Mouse (Mus musculus): ENCODE measurements around the gene Slc7a6. TPM values are rescaled to one million over a fixed set of nuclear protein-coding genes. Genes with fewer than 3 reads are reported as not detected.

Gene Slc7a6
- polyA plus RNA-seq, 1 experiment, result 3.6 TPM

- Histone ChIP-seq H3K4me3 (replicated peaks) (no peak overlapping the region), H3K36me3 (replicated peaks; ENCODE audit: low read length) (peaks cover 86% of the 10 kb centered on the region), H3K9me3 (no peaks in the 10 kb centered on the region), H3K4me1 (peaks cover 12% of the 10 kb centered on the region), H3K27me3 (replicated peaks) (no peaks in the 10 kb centered on the region)
- TF ChIP-seq GATA1 (IDR thresholded peaks at IDR 0.05; ENCODE audit: borderline replicate concordance, low read length) (no peak), FLI1 (IDR thresholded peaks at IDR 0.05; ENCODE audit: low read length) (no peak)
Observed at GRCm38 (mm10) chr8:106234567-106235261, 66.1 kb downstream of the Slc7a6 start.

- Histone ChIP-seq H3K4me1 (peaks cover 9% of the 10 kb centered on the region), H3K36me3 (replicated peaks; ENCODE audit: low read length) (peaks cover 91% of the 10 kb centered on the region), H3K27me3 (replicated peaks) (no peaks in the 10 kb centered on the region), H3K4me3 (replicated peaks) (no peak overlapping the region), H3K9me3 (no peaks in the 10 kb centered on the region)
- TF ChIP-seq GATA1 (IDR thresholded peaks at IDR 0.05; ENCODE audit: borderline replicate concordance, low read length), result no peak
- no peak for TF ChIP-seq FLI1 (IDR thresholded peaks at IDR 0.05; ENCODE audit: low read length)
Observed at GRCm38 (mm10) chr8:106237106-106237505, 68.4 kb downstream of the Slc7a6 start.

Other genes starting within 250 kb of the Slc7a6 start
- 0.39 TPM in 1 of 2 replicates, not detected in the other for gene Ctrl, start 235.0 kb upstream of the Slc7a6 start, polyA plus RNA-seq (2012; ENCODE audit: insufficient read depth, low replicate concordance)
- gene Psmb10, start 230.4 kb upstream of the Slc7a6 start, polyA plus RNA-seq (2012; ENCODE audit: insufficient read depth, low replicate concordance), result 63.8 and 341 TPM in 2 replicates
- gene Lcat, start 225.5 kb upstream of the Slc7a6 start, polyA plus RNA-seq (2012; ENCODE audit: insufficient read depth, low replicate concordance), result 0.66 TPM in 1 of 2 replicates, not detected in the other
- gene Slc12a4, start 202.8 kb upstream of the Slc7a6 start, polyA plus RNA-seq (2012; ENCODE audit: insufficient read depth, low replicate concordance), result 4.5 and 6.7 TPM in 2 replicates
- 0.46 TPM in 1 of 2 replicates, not detected in the other for gene Dpep3, start 189.4 kb upstream of the Slc7a6 start, polyA plus RNA-seq (2012; ENCODE audit: insufficient read depth, low replicate concordance)
- gene Dus2, start 177.5 kb upstream of the Slc7a6 start, polyA plus RNA-seq (2012; ENCODE audit: insufficient read depth, low replicate concordance), result 3.6 TPM in 1 of 2 replicates, not detected in the other
- not detected in 2 replicates for gene Dpep2nb, start 162.9 kb upstream of the Slc7a6 start, polyA plus RNA-seq (2012; ENCODE audit: insufficient read depth, low replicate concordance)
- 3.7 and 10.4 TPM in 2 replicates for gene Ddx28, start 157.0 kb upstream of the Slc7a6 start, polyA plus RNA-seq (2012; ENCODE audit: insufficient read depth, low replicate concordance)
- 1.7 and 3.2 TPM in 2 replicates for gene Nfatc3, start 110.0 kb upstream of the Slc7a6 start, polyA plus RNA-seq (2012; ENCODE audit: insufficient read depth, low replicate concordance)
- gene Esrp2, start 31.9 kb upstream of the Slc7a6 start, polyA plus RNA-seq (2012; ENCODE audit: insufficient read depth, low replicate concordance), result 1.6 and 7.5 TPM in 2 replicates
- 16.9 and 32.0 TPM in 2 replicates for gene Pla2g15, start 18.5 kb upstream of the Slc7a6 start, polyA plus RNA-seq (2012; ENCODE audit: insufficient read depth, low replicate concordance)
- 11.7 and 21.5 TPM in 2 replicates for gene Slc7a6os, start 42.1 kb downstream of the Slc7a6 start, polyA plus RNA-seq (2012; ENCODE audit: insufficient read depth, low replicate concordance)
- gene Prmt7, start 42.1 kb downstream of the Slc7a6 start, polyA plus RNA-seq (2012; ENCODE audit: insufficient read depth, low replicate concordance), result 2.9 and 9.4 TPM in 2 replicates
- not detected in 2 replicates for gene Smpd3, start 169.1 kb downstream of the Slc7a6 start, polyA plus RNA-seq (2012; ENCODE audit: insufficient read depth, low replicate concordance)
- 0.78 TPM in 1 of 2 replicates, not detected in the other for gene Zfp90, start 246.5 kb downstream of the Slc7a6 start, polyA plus RNA-seq (2012; ENCODE audit: insufficient read depth, low replicate concordance)